Mouse (Mus musculus) forebrain, embryonic 11.5 days (tissue): ENCODE results near the gene Cacna2d3. TPM values are rescaled to one million over a fixed set of nuclear protein-coding genes. Genes with fewer than 3 reads are reported as not detected.

Experiments
- ATAC-seq: fragments of 200-750 bp; cut with Nextera tagmentation; replicated peaks from 2 replicates; pipeline ENCODE4 v1.8.0; 2017; ENCODE audit warnings: moderate TSS enrichment; ENCODE audit not compliant: low FRiP score
- DNase-seq: peaks from one replicate; pipeline ENCODE4 v3.0.0-alpha.2; 2017; ENCODE audit warnings: low spot score
- H3K27ac ChIP-seq: fragments of 300-500 bp; sonication (generic); 2 replicates; pipeline ENCODE4 v1.5.1; 2014; ENCODE audit warnings: low read depth, low read length
- H3K27me3 ChIP-seq: fragments of 300-500 bp; sonication (generic); 2 replicates; pipeline ENCODE4 v1.6.1; 2014; ENCODE audit warnings: mild to moderate bottlenecking, low read length, mixed read lengths; ENCODE audit not compliant: control insufficient read depth, insufficient read depth
- H3K36me3 ChIP-seq: fragments of 300-500 bp; sonication (generic); 2 replicates; pipeline ENCODE4 v1.6.1; 2014; ENCODE audit warnings: mild to moderate bottlenecking, low read length, moderate library complexity, mixed read lengths; ENCODE audit not compliant: control insufficient read depth, insufficient read depth
- H3K4me1 ChIP-seq: fragments of 300-500 bp; sonication (generic); replicated peaks from 2 replicates; pipeline ENCODE4 v1.6.1; 2014; ENCODE audit warnings: low read length, mixed read lengths; ENCODE audit not compliant: control insufficient read depth, insufficient read depth
- H3K4me2 ChIP-seq: fragments of 300-500 bp; sonication (generic); 2 replicates; pipeline ENCODE4 v1.6.1; 2014; ENCODE audit warnings: low read depth, mild to moderate bottlenecking, low read length, moderate library complexity, mixed read lengths; ENCODE audit not compliant: severe bottlenecking
- H3K4me3 ChIP-seq: fragments of 300-500 bp; sonication (generic); 2 replicates; pipeline ENCODE4 v1.5.1; 2014; ENCODE audit warnings: low read depth, low read length
- H3K9ac ChIP-seq: fragments of 300-500 bp; sonication (generic); 2 replicates; pipeline ENCODE4 v1.6.1; 2014; ENCODE audit warnings: low read length
- H3K9me3 ChIP-seq: fragments of 300-500 bp; sonication (generic); 2 replicates; pipeline ENCODE4 v1.6.1; 2016; ENCODE audit warnings: low read length, mixed read lengths; ENCODE audit not compliant: control insufficient read depth
- WGBS: fragments of 180-500 bp; shearing (Covaris S2); extraction: QIAGEN DNeasy Blood & Tissue Kit; methylation state at CpG from one replicate; pipeline ENCODE4 v1.1.7; 2014; 5-methylcytosine and 5-hydroxymethylcytosine counted together
- polyA plus RNA-seq: library from polyadenylated mRNA; unstranded; fragments of >200 nt; fragmentation: Nextera tagmentation; extraction: Ambion mirVana; gene quantifications from 2 replicates; pipeline ENCODE4 v1.2.1, GENCODE M21; 2014

Cacna2d3 gene
- polyA plus RNA-seq, 1 experiment from 2014 or later, result 4.5 TPM

DNA sequence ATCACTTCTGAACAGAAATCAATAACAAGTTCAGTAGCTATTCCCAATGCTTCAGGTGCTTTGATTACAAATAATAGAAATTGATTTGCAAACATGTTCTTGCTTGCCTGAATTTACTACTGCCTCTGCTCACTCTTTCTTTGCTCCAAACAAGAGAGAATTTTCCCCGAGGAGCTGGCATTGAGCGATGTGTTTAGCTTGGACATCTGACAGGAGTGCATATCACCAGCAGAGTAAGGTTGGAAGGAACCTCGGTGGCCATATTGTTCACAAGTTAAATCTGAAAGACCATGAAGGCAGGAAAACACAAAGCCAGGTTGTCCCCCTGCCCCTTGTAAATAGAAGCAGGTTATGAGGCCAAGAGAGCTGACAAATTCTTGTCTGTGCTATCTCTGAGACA is 561.9 kb downstream of the Cacna2d3 start:
- Histone ChIP-seq H3K27me3 (no peaks in the 10 kb centered on the region), H3K36me3 (no peaks in the 10 kb centered on the region), H3K27ac (no peak overlapping the region), H3K4me3 (no peak overlapping the region), H3K9ac (no peak overlapping the region), H3K4me1 (no peaks in the 10 kb centered on the region), H3K4me2 (no peak overlapping the region), H3K9me3 (no peaks in the 10 kb centered on the region)
- ATAC-seq (no peak), DNase-seq (no peak)
- WGBS, result 85% methylated on average over 3 of the region's 3 CpGs

DNA sequence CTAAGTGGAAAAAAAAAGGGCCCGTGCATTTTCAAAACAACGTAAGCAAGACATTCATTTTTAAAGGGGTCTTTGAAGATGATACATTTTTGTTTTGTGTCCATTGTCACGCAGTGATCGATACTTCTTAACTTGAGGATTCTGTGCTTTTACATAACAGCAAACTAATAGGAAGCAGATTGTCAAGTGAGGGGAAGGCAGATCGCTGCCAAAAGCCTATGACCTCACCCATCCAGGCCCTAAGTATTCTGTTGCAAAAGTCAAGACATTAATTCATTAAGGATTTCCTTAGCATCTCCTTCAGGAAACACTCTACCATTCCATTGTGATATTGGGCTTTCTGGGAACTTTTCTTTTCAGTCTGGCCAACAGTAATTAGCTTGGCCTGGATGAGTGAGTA is 564.6 kb downstream of the Cacna2d3 start:
- Histone ChIP-seq H3K27ac (no peak overlapping the region), H3K4me1 (no peaks in the 10 kb centered on the region), H3K36me3 (no peaks in the 10 kb centered on the region), H3K4me3 (no peak overlapping the region), H3K4me2 (no peak overlapping the region), H3K9me3 (no peaks in the 10 kb centered on the region), H3K27me3 (no peaks in the 10 kb centered on the region), H3K9ac (no peak overlapping the region)
- WGBS, result 81% methylated on average over 5 of the region's 5 CpGs
- ATAC-seq (no peak), DNase-seq (no peak)

- H3K9me3 ChIP-seq, result no peaks in the 10 kb centered on the region
- no peaks in the 10 kb centered on the region for H3K36me3 ChIP-seq
- H3K9ac ChIP-seq, result no peak overlapping the region
- no peak overlapping the region for H3K4me3 ChIP-seq
- WGBS, result 69% methylated on average over 2 of the region's 2 CpGs
- H3K27me3 ChIP-seq, result no peaks in the 10 kb centered on the region
- DNase-seq (no peak), ATAC-seq (no peak)
- no peaks in the 10 kb centered on the region for H3K4me1 ChIP-seq
- no peak overlapping the region for H3K4me2 ChIP-seq
- no peak overlapping the region for H3K27ac ChIP-seq
Measured at GRCm38 (mm10) chr14:29144184-29144583, 577.5 kb downstream of the Cacna2d3 start.

- no peaks in the 10 kb centered on the region for H3K4me1 ChIP-seq
- H3K4me3 ChIP-seq, result no peak overlapping the region
- no peak for DNase-seq
- H3K27me3 ChIP-seq, result no peaks in the 10 kb centered on the region
- no peaks in the 10 kb centered on the region for H3K36me3 ChIP-seq
- no peak overlapping the region for H3K4me2 ChIP-seq
- no peak overlapping the region for H3K27ac ChIP-seq
- 92% methylated on average over 7 of the region's 7 CpGs for WGBS
- H3K9me3 ChIP-seq, result no peaks in the 10 kb centered on the region
- no peak overlapping the region for H3K9ac ChIP-seq
- no peak for ATAC-seq
Measured at GRCm38 (mm10) chr14:29137614-29138013, 584.0 kb downstream of the Cacna2d3 start.

GRCm38 (mm10) chr14:29137006-29137579 is 584.6 kb downstream of the Cacna2d3 start:
- no peak overlapping the region for H3K4me3 ChIP-seq
- H3K27me3 ChIP-seq, result no peaks in the 10 kb centered on the region
- 79% methylated on average over 10 of the region's 10 CpGs for WGBS
- H3K36me3 ChIP-seq, result no peaks in the 10 kb centered on the region
- no peaks in the 10 kb centered on the region for H3K9me3 ChIP-seq
- no peaks in the 10 kb centered on the region for H3K4me1 ChIP-seq
- no peak overlapping the region for H3K9ac ChIP-seq
- no peak overlapping the region for H3K27ac ChIP-seq
- no peak for DNase-seq
- ATAC-seq, result no peak
- no peak overlapping the region for H3K4me2 ChIP-seq

DNA sequence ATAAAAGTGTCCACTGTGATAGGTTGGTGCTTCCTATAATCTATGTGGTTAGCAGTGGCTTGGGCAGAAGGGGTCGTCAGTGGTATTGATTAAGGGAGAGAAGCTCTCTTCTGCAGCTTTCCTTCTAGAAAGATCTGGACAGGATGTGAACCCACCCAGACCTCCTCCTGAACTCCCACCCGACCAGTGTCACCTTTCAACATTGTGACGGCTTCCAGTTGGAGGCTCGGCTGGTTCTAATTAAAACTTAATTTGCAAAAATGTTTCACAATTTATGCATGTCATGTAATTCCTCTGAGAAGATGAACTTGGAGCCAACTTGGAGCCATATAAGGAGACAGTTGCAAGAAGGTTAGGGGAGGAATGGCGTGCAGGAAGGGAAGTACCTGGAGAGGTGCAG is 586.8 kb downstream of the Cacna2d3 start:
- Histone ChIP-seq H3K4me2 (no peak overlapping the region), H3K9me3 (no peaks in the 10 kb centered on the region), H3K27ac (no peak overlapping the region), H3K4me1 (no peaks in the 10 kb centered on the region), H3K9ac (no peak overlapping the region), H3K4me3 (no peak overlapping the region), H3K36me3 (no peaks in the 10 kb centered on the region), H3K27me3 (no peaks in the 10 kb centered on the region)
- no peak for DNase-seq
- ATAC-seq, result no peak
- WGBS, result 81% methylated on average over 5 of the region's 5 CpGs

GRCm38 (mm10) chr14:29130511-29130910 is 591.2 kb downstream of the Cacna2d3 start:
- Histone ChIP-seq H3K9me3 (no peaks in the 10 kb centered on the region), H3K4me3 (no peak overlapping the region), H3K27ac (no peak overlapping the region), H3K36me3 (no peaks in the 10 kb centered on the region), H3K9ac (no peak overlapping the region), H3K4me1 (no peaks in the 10 kb centered on the region), H3K27me3 (no peaks in the 10 kb centered on the region), H3K4me2 (no peak overlapping the region)
- ATAC-seq, result no peak
- no peak for DNase-seq

DNA sequence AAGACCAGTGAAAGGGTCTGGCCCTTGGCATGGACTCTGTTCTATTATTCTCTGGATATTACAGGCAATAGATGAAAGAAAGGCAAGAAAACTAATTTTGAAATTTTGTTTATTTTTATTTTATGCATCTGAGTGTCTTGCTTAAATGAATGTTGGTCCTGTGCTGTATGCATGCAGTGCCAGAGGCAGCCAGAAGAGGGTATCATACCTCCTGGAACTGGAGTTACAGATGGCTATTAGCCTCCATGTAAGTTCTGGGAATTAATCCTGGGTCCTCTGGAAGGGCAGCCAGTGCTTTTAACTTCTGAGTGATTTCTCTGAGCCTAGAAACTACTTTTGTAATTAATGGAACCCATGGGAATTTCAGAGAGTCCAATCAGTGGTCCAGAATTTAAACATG is 597.8 kb downstream of the Cacna2d3 start:
- ATAC-seq (no peak), DNase-seq (no peak)
- Histone ChIP-seq H3K4me3 (no peak overlapping the region), H3K27me3 (peaks cover 16% of the 10 kb centered on the region), H3K27ac (no peak overlapping the region), H3K4me1 (0 out of 2 replicates have a peak, but pooled peaks cover 1% of the 10 kb centered on the region), H3K9me3 (no peaks in the 10 kb centered on the region), H3K4me2 (no peak overlapping the region), H3K36me3 (no peaks in the 10 kb centered on the region), H3K9ac (no peak overlapping the region)

DNA sequence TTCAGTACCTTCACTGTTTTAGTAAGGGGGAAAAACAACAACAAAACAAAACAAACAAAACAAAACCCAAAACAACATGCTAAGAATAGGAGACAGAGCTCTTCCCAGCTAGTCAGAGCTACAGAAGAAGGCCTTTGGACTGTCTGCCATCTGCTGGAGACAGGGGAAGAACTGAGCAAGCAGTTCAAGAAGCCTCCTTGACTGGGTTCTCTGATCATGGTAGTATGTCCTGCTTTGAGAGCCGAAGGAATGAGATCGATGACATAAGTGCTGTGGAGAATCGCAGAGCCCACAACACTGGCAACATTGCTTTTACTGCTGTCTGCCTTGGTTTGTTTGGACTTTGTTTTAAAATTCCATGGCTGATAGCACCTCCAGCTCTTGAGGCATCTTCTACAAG is 598.9 kb downstream of the Cacna2d3 start:
- no peak overlapping the region for H3K27ac ChIP-seq
- ATAC-seq, result no peak
- WGBS, result 93% methylated on average over 3 of the region's 3 CpGs
- H3K4me1 ChIP-seq, result 0 out of 2 replicates have a peak, but pooled peaks cover 1% of the 10 kb centered on the region
- H3K4me2 ChIP-seq, result no peak overlapping the region
- peaks cover 16% of the 10 kb centered on the region for H3K27me3 ChIP-seq
- no peak for DNase-seq
- no peaks in the 10 kb centered on the region for H3K9me3 ChIP-seq
- H3K4me3 ChIP-seq, result no peak overlapping the region
- no peak overlapping the region for H3K9ac ChIP-seq
- no peaks in the 10 kb centered on the region for H3K36me3 ChIP-seq
